Mouse (Mus musculus): ENCODE results near the gene Tmem50a.

GRCm38 (mm10) chr4:134927815-134928463 is 13.1 kb upstream of the Tmem50a start:
- TF ChIP-seq CTCF (IDR thresholded peaks at IDR 0.05; ENCODE audit: low read depth, low read length) (no peak), POLR2A (IDR thresholded peaks at IDR 0.05; ENCODE audit: insufficient read depth, low read length) (no peak)
